Mouse (Mus musculus): Measurements from ENCODE around the gene Ddx21. TPM values are rescaled to one million over a fixed set of nuclear protein-coding genes. Genes with fewer than 3 reads are reported as not detected.

The Ddx21 gene
- polyA plus RNA-seq, 1 experiment = 2.3 TPM

- H3K4me3 ChIP-seq (ENCODE audit: low read depth, low read length) = no peak overlapping the region
- no peaks in the 10 kb centered on the region for H3K27me3 ChIP-seq (ENCODE audit: control insufficient read depth, insufficient read depth, low read length)
- TF ChIP-seq CTCF (IDR thresholded peaks at IDR 0.05; ENCODE audit: extremely low read depth, insufficient read length, insufficient replicate concordance, low read depth, low read length) (no peak), POLR2A (IDR thresholded peaks at IDR 0.05; ENCODE audit: low read depth, low read length) (no peak)
- no peaks in the 10 kb centered on the region; the same call in 1 of the 2 replicates for H3K4me1 ChIP-seq (ENCODE audit: control insufficient read depth, insufficient read depth, insufficient read length, low read length)
- H3K27ac ChIP-seq (ENCODE audit: insufficient read depth, low read depth, low read length) = no peak overlapping the region
- 65% methylated on average over 10 of the region's 10 CpGs for WGBS
- H3K36me3 ChIP-seq (ENCODE audit: control insufficient read depth, insufficient read depth, low read length) = no peaks in the 10 kb centered on the region
These were observed 55.6 kb downstream of the Ddx21 start for GRCm38 (mm10) chr10:62546441-62546840.

- Histone ChIP-seq H3K4me1 (ENCODE audit: control insufficient read depth, insufficient read depth, insufficient read length, low read length) (no peaks in the 10 kb centered on the region; the same call in 1 of the 2 replicates), H3K36me3 (ENCODE audit: control insufficient read depth, insufficient read depth, low read length) (no peaks in the 10 kb centered on the region), H3K27me3 (ENCODE audit: control insufficient read depth, insufficient read depth, low read length) (no peaks in the 10 kb centered on the region), H3K4me3 (ENCODE audit: low read depth, low read length) (no peak overlapping the region), H3K27ac (ENCODE audit: insufficient read depth, low read depth, low read length) (no peak overlapping the region)
- TF ChIP-seq POLR2A (IDR thresholded peaks at IDR 0.05; ENCODE audit: low read depth, low read length) = no peak
- no peak for TF ChIP-seq CTCF (IDR thresholded peaks at IDR 0.05; ENCODE audit: extremely low read depth, insufficient read length, insufficient replicate concordance, low read depth, low read length)
These were observed 56.3 kb downstream of the Ddx21 start for GRCm38 (mm10) chr10:62545759-62546158.

GRCm38 (mm10) chr10:62544316-62544715 is 57.8 kb downstream of the Ddx21 start:
- TF ChIP-seq CTCF (IDR thresholded peaks at IDR 0.05; ENCODE audit: extremely low read depth, insufficient read length, insufficient replicate concordance, low read depth, low read length) (no peak), POLR2A (IDR thresholded peaks at IDR 0.05; ENCODE audit: low read depth, low read length) (no peak)
- WGBS = 83% methylated on average over 4 of the region's 4 CpGs
- Histone ChIP-seq H3K4me1 (ENCODE audit: control insufficient read depth, insufficient read depth, insufficient read length, low read length) (no peaks in the 10 kb centered on the region), H3K36me3 (ENCODE audit: control insufficient read depth, insufficient read depth, low read length) (no peaks in the 10 kb centered on the region), H3K27me3 (ENCODE audit: control insufficient read depth, insufficient read depth, low read length) (no peaks in the 10 kb centered on the region), H3K4me3 (ENCODE audit: low read depth, low read length) (no peak overlapping the region), H3K27ac (ENCODE audit: insufficient read depth, low read depth, low read length) (peak overlapping the region; percentile 84; the same call in 1 of the 2 replicates)

GRCm38 (mm10) chr10:62543399-62543808 is 58.7 kb downstream of the Ddx21 start:
- WGBS = 67% methylated on average over 12 of the region's 12 CpGs
- no peaks in the 10 kb centered on the region for H3K4me1 ChIP-seq (ENCODE audit: control insufficient read depth, insufficient read depth, insufficient read length, low read length)
- no peak overlapping the region for H3K4me3 ChIP-seq (ENCODE audit: low read depth, low read length)
- H3K27me3 ChIP-seq (ENCODE audit: control insufficient read depth, insufficient read depth, low read length) = no peaks in the 10 kb centered on the region
- TF ChIP-seq POLR2A (IDR thresholded peaks at IDR 0.05; ENCODE audit: low read depth, low read length) (no peak), CTCF (IDR thresholded peaks at IDR 0.05; ENCODE audit: extremely low read depth, insufficient read length, insufficient replicate concordance, low read depth, low read length) (no peak)
- H3K36me3 ChIP-seq (ENCODE audit: control insufficient read depth, insufficient read depth, low read length) = no peaks in the 10 kb centered on the region
- H3K27ac ChIP-seq (ENCODE audit: insufficient read depth, low read depth, low read length) = peak overlapping the region; percentile 84

- no peaks in the 10 kb centered on the region for H3K27me3 ChIP-seq (ENCODE audit: control insufficient read depth, insufficient read depth, low read length)
- no peaks in the 10 kb centered on the region for H3K4me1 ChIP-seq (ENCODE audit: control insufficient read depth, insufficient read depth, insufficient read length, low read length)
- H3K4me3 ChIP-seq (ENCODE audit: low read depth, low read length) = no peak overlapping the region
- WGBS = 88% methylated on average over 8 of the region's 8 CpGs
- peak overlapping the region; percentile 84 for H3K27ac ChIP-seq (ENCODE audit: insufficient read depth, low read depth, low read length)
- H3K36me3 ChIP-seq (ENCODE audit: control insufficient read depth, insufficient read depth, low read length) = no peaks in the 10 kb centered on the region
- TF ChIP-seq POLR2A (IDR thresholded peaks at IDR 0.05; ENCODE audit: low read depth, low read length) (no peak), CTCF (IDR thresholded peaks at IDR 0.05; ENCODE audit: extremely low read depth, insufficient read length, insufficient replicate concordance, low read depth, low read length) (no peak)
These were observed 59.2 kb downstream of the Ddx21 start for GRCm38 (mm10) chr10:62542928-62543327.

GRCm38 (mm10) chr10:62542507-62542906 is 59.6 kb downstream of the Ddx21 start:
- no peak overlapping the region for H3K4me3 ChIP-seq (ENCODE audit: low read depth, low read length)
- TF ChIP-seq CTCF (IDR thresholded peaks at IDR 0.05; ENCODE audit: extremely low read depth, insufficient read length, insufficient replicate concordance, low read depth, low read length) (no peak), POLR2A (IDR thresholded peaks at IDR 0.05; ENCODE audit: low read depth, low read length) (no peak)
- WGBS = 88% methylated on average over 12 of the region's 12 CpGs
- no peaks in the 10 kb centered on the region for H3K4me1 ChIP-seq (ENCODE audit: control insufficient read depth, insufficient read depth, insufficient read length, low read length)
- H3K36me3 ChIP-seq (ENCODE audit: control insufficient read depth, insufficient read depth, low read length) = no peaks in the 10 kb centered on the region
- 0 out of 2 replicates have a peak overlapping the region, but pooled peaks have one; percentile 24 for H3K27ac ChIP-seq (ENCODE audit: insufficient read depth, low read depth, low read length)
- H3K27me3 ChIP-seq (ENCODE audit: control insufficient read depth, insufficient read depth, low read length) = no peaks in the 10 kb centered on the region

GRCm38 (mm10) chr10:62541499-62541898 is 60.6 kb downstream of the Ddx21 start:
- H3K27ac ChIP-seq (ENCODE audit: insufficient read depth, low read depth, low read length) = no peak overlapping the region
- H3K27me3 ChIP-seq (ENCODE audit: control insufficient read depth, insufficient read depth, low read length) = no peaks in the 10 kb centered on the region
- no peak overlapping the region for H3K4me3 ChIP-seq (ENCODE audit: low read depth, low read length)
- H3K36me3 ChIP-seq (ENCODE audit: control insufficient read depth, insufficient read depth, low read length) = no peaks in the 10 kb centered on the region
- WGBS = 87% methylated on average over 12 of the region's 12 CpGs
- H3K4me1 ChIP-seq (ENCODE audit: control insufficient read depth, insufficient read depth, insufficient read length, low read length) = no peaks in the 10 kb centered on the region
- TF ChIP-seq CTCF (IDR thresholded peaks at IDR 0.05; ENCODE audit: extremely low read depth, insufficient read length, insufficient replicate concordance, low read depth, low read length) (no peak), POLR2A (IDR thresholded peaks at IDR 0.05; ENCODE audit: low read depth, low read length) (no peak)

Measured in small intestine, adult 2 months (tissue).